Mouse (Mus musculus) cerebellum, adult 2 months (tissue): ENCODE results near the gene Trappc4.

ENCODE experiments used
- CTCF ChIP-seq: fragments of 200-500 bp; IDR thresholded peaks from 2 replicates; pipeline ENCODE4 v1.5.1; 2011; ENCODE audit warnings: low read depth, mild to moderate bottlenecking, control low read depth, low read length, moderate library complexity, borderline replicate concordance; ENCODE audit not compliant: insufficient read depth
- POLR2A ChIP-seq: fragments of 200-500 bp; IDR thresholded peaks from 2 replicates; pipeline ENCODE4 v1.6.1; 2011; ENCODE audit warnings: low read length, control low read depth, borderline replicate concordance; ENCODE audit not compliant: insufficient read depth

- TF ChIP-seq CTCF (no peak), POLR2A (peak; percentile 97)
Measured at GRCm38 (mm10) chr9:44361190-44361917, 46.0 kb downstream of the Trappc4 start, which contains the start of gene Vps11.
